Mouse (Mus musculus): ENCODE data around the gene Efcab7.

Efcab7 gene

DNA sequence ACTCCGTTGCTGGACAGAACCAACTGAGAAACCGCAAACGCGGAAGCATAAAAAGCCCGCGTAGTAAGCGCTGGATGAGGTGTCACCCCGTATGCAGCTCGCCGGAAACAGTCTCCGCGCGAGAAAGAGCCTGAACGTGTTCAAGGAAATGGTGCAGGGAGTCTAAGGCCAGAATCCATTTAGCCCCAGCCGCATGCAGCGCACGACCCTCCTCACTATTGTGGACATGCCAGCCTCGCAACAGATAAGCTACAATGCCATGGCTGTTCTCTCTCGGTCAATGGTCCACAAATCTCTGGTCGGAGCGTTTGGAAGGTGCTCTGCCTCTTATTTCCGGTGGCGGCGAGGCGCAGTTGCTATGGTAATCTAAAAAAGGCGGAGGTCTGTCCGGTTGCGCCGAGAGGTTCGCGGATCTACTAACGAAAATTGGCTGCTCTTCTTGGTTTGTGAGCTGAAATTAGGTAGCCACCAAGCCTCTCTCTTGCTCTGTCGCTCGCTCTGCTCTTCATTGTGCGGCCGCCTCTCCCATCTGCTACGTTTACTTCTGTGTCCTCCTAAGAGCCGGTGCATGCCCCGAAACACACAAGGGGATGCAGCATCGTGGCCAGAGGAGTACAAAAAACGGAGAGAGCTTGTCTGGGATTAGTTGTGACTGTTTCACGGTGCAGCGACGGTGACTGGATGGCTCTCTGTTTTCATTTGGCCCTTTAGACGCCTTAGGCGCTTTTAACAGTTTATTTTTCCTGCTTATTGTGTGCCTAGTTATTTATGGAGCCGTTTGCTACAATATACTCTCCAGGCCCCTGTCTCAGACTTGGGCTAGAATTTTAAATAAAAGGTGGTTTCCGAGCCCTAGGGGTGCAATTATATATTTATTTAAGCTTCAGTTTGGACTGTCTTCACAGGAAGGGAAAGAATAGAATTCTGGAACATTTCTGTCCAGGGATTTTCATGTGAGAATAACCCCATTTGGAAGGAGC, at the start of gene Efcab7:
Efcab7 (plus strand) TSS at position 105 of the 980 bp plus-strand sequence.
- peak; percentile 81 for DNase-seq (ENCODE audit: low spot score)

DNA sequence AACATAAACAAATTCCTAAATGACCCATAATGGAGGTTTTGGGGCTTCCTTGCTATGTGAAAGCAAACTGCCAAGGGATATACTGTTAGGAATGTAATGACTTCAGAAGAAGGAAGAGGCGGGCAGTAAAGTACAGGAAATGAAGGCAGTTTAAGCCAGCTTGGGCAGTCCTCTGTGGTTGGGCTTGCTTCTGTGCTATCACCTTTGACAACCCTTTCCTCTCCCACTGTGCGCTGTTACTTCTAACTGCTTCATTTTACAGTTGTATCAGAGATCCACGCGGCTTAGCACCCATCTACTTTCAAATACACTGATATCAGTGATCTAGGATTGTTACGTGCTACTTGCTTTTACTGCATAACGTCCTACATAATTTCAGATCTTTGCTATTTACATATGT, 36.6 kb upstream of the Efcab7 start:
- no peak for DNase-seq (ENCODE audit: low spot score)

DNA sequence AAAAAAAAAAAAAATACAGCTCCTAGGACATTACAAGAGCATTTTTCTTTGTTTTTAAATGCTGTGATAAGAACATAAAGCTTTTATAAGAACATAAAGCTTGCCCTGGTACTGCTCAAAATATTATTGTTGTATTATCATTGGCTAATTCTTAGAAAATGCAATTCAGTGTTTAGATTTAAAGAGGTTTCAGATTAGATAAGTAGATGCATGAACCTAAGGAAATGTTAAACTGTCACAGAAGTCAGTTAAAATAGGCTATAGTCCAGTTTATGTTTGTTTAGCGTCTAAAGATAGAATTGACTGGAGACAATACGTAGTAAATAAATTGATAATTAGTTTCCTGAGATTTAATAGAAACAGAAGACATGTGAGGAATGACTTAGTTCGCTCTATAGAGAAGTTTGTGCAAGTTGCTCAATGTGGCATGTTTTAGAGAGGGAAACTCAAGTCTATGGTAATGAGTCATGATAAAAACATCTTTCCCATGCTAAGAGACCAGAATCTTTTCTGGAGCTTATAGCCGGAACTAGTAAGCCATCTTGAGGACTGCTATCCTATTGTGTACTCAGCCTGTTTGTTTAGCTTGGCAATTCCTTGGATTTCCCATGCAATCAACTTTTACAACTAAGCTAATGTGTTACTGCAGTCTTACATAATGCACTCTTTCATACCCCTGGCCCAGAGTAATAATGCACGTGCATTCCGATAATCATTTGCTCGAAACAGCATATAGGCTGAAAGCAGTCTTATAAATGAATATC, 12.1 kb upstream of the Efcab7 start:
- no peak for DNase-seq (ENCODE audit: low spot score)

DNA sequence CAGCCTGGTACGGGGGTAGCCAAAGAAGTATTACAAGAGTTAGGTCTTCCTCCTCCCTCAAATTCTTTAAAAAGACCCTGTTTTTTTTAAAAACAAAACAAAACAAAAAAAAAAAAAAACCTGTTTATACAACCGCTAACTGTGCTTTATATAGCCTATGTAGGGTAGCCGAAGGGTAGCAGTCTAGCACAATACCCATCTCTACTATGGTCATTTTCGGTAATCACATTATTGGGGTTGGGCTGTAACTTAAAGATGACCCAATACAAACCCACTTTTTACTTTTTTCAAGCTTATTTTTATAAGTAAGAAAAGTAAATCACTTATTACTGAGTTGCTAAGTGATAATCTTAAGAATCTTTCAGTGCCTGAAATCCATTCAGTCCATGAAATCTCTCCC, 661 bp upstream of the Efcab7 start:
- no peak for DNase-seq (ENCODE audit: low spot score)

DNA sequence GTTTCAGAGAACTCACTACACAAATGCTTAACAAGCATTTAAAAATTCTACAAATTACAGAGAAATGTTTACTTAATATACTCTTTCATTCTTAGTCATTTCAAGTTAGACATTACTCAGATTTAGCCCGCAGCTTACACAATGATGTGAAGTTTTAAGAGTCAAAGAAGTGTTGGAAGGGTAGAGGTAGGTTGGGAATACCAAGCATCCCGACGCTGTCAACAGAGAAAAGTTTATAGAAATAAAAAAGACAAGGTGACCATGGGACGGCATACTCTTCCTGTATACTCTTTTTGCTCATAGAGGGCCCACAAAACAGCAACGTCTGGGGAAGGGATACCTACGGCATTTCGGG, 282 bp upstream of the Efcab7 start:
- no peak for DNase-seq (ENCODE audit: low spot score)

DNA sequence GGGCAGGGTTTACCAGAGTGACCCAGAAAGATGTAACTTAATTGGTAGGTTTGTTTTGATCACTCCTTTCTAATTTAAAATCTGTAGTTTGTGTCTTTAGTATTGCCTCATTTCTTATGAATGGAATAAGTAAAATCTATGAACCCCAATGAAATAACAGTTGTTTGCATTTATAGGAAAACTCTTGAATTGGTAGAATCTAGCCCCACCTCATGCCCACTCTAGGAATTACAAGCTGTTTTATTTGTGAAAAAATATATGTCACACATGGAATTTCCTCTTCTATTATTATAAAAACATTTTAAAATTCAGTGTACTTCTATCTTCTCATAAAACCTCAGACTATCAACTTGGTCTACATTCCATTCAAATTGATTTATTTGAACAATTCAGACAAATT, 52.9 kb downstream of the Efcab7 start:
- no peak for DNase-seq (ENCODE audit: low spot score)

DNA sequence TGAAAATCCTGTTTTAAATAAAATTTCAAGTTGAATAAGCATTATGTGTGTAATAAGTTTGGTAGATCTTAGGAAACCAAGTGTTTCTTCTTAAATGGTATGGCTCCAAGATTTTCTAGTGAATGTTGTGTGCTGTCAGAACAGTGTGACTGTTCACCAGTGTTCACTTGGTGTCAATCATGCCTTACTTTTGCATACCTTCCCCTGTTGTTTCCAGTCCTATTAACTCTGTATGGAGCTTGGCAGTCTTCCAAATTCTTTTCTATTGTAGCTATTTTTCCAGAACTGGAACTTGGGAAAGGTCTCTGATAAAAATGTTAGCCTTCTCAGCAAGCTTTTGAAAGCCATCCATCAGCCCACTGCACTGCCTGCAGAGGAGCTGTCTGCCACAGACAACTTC, 53.4 kb downstream of the Efcab7 start:
- DNase-seq (ENCODE audit: low spot score), result no peak

DNA sequence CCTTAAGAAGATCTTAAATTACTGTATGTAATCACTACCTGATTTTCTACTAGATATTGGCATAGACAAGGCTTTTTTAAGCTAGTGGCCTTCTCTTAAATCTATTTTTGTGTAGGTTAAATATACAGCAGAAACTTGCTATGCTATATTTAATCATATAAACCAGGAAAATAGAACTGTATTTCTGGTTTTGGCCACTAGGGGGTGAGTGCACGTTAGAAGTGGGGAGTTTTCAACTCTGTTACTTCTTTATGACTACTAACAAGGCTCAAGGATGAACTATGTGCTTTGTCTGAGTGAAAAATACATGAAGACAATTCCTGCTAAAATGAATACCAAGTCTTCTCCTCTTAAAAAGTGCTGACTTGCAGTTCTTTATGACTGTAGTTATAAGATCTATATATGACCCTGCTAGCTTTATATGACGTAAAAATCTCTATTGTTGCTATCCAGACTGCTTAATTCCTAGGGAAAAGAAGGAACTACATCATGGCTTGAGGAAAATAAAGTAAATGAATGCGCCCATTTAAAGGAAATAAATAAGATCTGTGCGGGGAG, 85.0 kb downstream of the Efcab7 start:
- DNase-seq (ENCODE audit: low spot score), result no peak

DNA sequence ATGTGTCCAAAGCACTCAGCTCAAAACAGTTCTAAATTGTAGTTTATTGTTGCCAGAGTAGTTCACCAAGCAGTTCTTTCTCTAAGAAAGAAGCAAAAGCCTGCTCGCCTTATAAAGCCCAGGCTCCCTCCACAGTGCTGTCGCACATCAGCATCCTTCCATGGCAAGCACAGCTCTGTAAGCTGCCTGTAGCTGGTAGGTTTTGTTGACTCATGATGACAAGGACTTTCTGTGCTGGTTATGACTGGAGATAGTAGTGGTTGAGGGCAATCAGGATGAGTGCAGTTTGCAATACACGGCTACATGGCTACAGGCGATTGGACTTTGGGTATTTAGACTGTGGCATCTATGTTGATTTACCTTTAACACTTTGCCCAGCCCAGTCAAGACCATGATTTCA, 97.4 kb downstream of the Efcab7 start:
- no peak for DNase-seq (ENCODE audit: low spot score)

DNA sequence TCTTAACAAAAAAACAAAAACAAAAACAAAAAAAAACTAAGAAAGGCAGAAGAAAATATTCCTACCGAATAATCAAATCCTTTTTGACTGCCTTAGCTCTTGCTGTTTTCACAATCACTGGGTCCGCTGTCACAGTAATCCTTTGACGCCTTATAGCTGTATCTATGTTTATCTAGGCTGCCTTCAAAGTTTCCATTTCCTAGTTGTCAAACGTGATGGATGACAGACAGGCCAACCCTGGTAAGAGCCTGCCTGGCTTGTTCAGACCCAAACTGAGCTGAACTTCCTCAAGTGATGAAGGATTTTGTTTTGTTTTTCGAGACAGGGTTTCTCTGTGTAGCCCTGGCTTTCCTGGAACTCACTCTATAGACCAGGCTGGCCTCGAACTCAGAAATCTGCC, 99.5 kb downstream of the Efcab7 start:
- no peak for DNase-seq (ENCODE audit: low spot score)

DNA sequence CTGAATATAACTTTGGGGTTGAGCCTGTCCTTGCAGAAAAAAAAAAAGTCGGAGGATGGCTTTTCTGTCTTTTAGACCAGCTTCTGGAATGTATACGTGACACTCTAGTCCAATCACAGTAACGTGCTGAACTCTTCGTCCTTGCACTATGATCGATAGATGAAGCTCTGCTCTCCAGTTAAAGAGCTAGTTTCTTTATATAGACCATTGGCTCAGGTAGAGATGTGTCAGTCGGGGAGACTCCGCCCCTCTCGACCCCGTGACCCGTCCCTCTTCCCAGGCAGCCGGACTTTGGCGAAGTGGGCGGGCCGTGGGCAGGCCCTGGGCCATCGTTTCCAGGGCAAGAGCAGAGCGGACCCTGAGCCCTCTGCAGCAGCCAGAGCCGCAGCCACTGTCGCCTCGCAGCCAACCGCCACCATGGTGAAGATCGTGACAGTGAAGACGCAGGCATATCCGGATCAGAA, 100.2 kb downstream of the Efcab7 start, which contains the start of gene Pgm1:
Pgm1 (plus strand) TSS at position 266 of the 464 bp plus-strand sequence.
- peak; percentile 84 for DNase-seq (ENCODE audit: low spot score)

DNA sequence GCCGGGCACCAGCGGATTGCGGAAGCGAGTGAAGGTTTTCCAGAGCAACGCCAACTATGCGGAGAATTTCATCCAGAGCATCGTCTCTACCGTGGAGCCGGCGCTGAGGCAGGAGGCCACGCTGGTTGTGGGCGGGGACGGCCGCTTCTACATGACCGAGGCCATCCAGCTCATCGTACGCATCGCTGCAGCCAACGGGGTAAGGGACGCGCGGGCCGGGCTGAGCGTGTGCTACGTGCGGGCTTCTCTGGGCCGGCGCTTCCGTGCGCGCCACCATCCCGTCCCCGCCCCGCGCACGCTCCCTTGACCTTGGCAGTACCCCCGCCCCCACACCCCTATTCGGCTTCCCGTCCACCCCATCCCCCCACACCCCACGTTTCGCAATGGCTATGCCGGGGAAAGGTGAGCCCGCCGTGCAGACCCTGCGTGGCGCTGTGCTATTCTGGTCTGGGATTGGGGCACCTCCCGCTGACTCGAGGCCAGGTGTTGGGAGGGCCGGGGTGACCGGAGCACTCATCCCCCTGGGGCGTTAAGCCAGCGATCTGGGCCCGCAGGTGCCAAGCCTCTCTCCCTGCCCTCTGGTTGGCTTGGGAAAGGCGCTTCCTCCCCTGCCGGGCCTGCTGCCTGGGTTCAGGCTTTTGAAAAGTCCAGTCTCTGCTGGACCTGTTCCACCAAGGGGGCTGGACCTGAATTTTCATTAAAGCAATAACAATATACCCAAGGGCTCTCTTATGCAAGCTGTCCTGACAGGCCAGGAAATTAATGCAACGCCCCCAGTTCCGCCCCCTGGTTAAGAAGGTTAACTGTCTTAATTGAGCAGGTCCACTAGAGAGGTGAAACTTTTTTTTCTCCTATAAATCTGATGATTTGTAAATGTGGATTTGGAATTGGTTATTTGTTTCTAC, 100.9 kb downstream of the Efcab7 start, which contains the start of gene Itgb3bp:
Itgb3bp (minus strand) TSS at position 201 of the 905 bp plus-strand sequence.
- DNase-seq (ENCODE audit: low spot score), result peak; percentile 77

DNA sequence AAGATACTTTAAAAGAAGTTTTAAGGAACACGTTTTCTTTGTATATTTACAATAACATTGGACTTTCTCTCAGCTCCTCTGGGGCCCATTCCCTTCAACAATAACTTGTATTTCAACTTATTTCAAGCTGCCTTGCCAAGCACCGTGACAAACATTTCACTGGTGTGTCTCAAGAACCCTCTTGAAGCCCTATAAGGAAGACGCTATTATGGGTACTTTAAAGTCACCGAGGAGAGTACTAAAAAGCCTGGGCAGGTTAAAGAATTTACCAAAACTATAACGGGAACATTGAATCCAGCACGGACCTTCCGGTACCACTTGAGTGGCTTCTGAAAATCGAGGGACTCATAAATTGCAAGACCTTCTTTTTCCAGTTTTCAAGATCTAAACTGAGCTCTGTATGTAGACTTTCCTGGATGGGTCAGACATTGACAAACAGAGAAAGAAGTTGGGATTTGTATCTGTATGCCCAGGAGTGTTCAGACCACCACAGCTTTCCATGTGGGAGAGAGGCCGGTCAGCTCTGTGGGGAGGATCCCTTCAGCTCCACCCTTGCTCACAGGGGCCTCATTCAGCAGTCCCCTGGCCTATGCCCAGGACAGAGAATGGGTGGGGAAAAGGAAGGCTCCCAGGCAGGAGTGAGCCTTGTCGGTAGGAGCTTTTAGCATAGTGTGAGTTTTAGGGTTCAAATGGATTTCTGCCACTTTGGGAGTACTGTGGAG, 101.7 kb downstream of the Efcab7 start:
- no peak for DNase-seq (ENCODE audit: low spot score)

DNA sequence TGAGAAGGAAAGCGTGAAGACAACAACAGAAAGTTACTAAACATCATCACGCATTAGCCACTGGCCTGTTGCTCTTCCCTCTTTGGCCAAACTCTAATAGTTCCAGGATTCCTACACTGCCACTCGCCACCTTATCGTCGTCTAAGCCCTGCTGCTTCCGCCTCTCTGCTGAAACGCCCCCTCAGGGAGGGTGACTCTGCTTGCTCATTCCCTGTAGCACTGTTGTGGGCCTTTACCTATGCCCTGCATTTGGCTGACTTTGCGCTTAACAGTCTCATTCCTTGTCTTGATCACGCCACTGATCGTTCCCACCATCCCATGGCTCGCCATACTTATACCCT, 102.2 kb downstream of the Efcab7 start:
- no peak for DNase-seq (ENCODE audit: low spot score)

DNA sequence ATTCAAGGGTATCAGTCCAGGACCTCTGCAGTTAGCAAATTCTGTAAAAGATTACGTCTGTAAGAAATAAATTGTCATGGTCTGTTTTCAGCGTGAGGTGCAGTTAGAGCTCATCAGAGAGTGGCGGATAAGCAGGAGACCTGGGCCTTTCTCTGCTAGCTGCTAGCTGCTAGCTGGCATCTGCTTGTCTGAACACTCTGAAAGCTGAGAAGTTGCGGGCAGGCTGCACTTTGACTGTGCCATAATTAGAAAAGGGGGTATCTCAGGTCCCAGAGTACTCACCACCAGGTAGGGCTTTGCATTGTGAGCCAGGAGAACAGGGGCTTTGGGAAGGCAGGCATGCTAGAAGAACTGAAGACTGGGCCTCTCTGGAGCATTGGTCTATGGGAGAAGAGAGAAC, 102.8 kb downstream of the Efcab7 start:
- DNase-seq (ENCODE audit: low spot score), result no peak

DNA sequence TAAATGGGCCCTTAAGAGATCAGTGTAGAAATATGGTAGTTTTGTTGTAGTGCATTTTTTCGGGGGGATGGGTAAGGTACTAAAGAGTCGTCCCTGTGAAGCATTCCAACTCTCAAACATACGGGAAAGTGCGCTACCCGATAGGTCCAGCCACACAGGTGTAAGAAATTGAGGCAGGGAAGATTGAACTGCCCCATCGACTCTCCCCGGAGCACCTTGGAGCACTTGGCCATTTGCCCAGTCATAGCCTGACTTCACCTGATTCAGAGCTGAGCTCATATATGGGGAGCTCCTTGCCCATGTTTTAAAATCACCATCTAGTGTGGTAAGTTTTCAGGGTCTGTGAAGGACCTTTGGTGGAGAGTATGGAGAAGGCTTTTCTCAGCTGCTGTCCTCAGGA, 105.9 kb downstream of the Efcab7 start:
- DNase-seq (ENCODE audit: low spot score), result no peak

DNA sequence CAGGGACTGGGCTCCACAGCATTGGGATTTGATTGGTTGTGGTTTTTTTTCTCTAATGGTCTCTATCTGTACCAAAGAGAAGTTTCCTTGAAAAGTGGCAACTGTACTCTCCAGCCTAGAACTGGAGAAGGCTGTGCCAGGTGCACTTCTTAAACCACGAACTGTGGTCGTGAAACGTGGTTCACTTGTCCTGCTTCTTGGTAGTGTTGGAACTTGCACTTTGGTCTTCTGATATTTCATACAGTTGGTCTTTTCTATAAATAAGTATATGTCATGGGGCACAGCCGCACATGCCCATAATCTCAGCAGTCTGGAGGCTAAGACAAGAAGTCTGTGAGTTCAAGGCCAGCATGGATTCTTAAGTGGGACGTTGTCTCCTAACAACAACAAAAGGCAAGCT, 107.3 kb downstream of the Efcab7 start:
- no peak for DNase-seq (ENCODE audit: low spot score)

DNA sequence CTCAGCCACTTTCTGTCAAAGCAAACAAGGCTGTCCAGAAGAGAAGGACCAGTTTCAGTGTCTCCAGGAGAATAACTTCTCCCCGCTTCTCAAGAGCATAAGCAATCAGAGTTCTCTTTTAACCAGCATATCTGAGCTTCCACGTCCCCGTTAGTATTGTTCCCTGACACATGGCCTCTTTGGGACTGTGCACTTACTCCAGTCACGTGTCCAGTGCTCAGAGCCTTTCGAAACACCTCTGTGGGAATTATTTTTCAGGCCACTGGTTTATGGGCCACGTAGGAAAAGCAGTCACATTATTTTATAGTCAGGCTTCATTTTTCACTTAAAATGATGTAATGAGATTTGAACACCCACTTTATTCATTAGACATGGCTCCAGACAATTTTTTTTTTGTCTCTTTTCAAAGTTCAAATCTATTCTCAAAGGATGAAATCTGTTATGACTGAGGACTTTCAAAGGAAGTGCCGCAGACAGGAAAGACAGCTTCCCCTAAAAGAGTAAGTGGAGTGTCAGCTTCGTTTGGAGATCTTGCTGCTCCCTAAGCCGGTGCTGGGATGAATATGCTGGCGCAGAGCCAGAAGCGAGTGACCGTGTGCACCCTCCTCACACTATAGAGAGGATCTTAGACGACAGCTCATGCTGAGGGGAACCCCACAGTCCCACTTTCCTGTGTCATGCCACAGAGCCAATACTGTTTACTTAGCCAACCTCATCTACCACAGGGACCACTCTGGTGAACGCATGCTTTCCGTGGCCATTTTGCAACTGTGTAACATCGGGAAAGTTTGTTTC, 110.9 kb downstream of the Efcab7 start:
- DNase-seq (ENCODE audit: low spot score), result no peak

DNA sequence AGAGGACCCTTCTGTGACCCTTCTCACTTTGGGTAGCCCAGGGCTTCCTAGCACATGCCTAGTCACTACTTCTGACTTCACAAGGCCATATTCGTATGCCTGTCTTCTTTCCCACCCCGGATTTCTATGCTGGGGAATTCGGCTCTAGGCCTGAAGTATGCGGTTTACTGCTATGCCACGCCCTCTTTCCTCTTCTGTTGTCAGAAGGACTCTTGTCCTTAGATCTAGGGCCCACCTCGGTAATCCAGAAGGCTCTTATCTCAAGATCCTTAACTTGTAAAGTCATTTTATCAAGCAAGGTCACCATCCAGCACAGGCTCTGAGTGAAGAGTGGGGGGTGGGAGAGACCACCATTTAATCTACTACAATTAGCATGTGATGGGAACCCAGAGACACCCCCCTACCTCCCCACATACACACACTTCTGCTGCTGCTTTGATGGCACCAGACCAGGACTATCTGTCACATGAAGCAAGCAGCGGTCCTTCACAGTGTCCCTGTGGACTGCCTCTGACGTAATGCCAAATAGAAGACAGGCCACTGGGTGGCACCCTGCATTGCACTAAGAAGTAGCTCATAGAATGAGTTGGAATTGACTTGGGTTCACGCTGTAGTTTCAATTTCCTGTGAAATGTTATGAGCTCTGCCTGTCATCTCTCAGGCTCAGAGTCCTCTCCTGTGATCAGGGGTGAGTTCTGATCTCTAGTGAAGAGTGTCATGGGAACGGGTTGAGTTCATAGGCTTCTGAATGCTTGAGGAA, 112.8 kb downstream of the Efcab7 start:
- peak; percentile 24 for DNase-seq (ENCODE audit: low spot score)

Data from ovary, postnatal 36 days (tissue).